26 mouse cellular contexts compared by ENCODE assay signal in genomic region chr9:73105771-73106170, GRCm38 (mm10). TPM values are rescaled to one million over a fixed set of nuclear protein-coding genes. Genes with fewer than 3 reads are reported as not detected.
DNase-seq lines count a peak whose midpoint lies in the region; ATAC-seq and TF ChIP-seq lines count a peak whose summit lies in the region.
"Had no signal": no experiment of that assay in that cellular context is flagged by ENCODE, and none has a peak within 500 bp of the region (broad histone marks: within the 10 kb centered on the region; RNA-seq: fewer than 3 reads in every experiment).

No protein-coding gene starts in this region.

- ATAC-seq in midbrain, embryonic 11.5 days (ENCODE audit: low FRiP score), result no peak
- ATAC-seq in midbrain, embryonic 15.5 days (replicated peaks), result no peak
- ATAC-seq: forebrain, embryonic 14.5 days; forebrain, embryonic 16.5 days had no signal

- no peaks in the 10 kb centered on the region for H3K36me3 ChIP-seq in midbrain, embryonic 11.5 days (ENCODE audit: control insufficient read depth, insufficient read depth, low read length)
- H3K36me3 ChIP-seq in midbrain, embryonic 15.5 days (replicated peaks), result no peaks in the 10 kb centered on the region
- H3K36me3 ChIP-seq: embryonic facial prominence, embryonic 13.5 days; embryonic facial prominence, embryonic 15.5 days; forebrain, embryonic 10.5 days; forebrain, embryonic 12.5 days had no signal

- no peak overlapping the region for H3K4me3 ChIP-seq in left cerebral cortex, adult 2 months
- H3K4me3 ChIP-seq in midbrain, embryonic 11.5 days (ENCODE audit: low read depth, low read length), result no peak overlapping the region
- no peak overlapping the region for H3K4me3 ChIP-seq in midbrain, embryonic 15.5 days
- H3K4me3 ChIP-seq: embryonic facial prominence, embryonic 13.5 days; embryonic facial prominence, embryonic 15.5 days; erythroblast, embryonic 14.5 days; forebrain, embryonic 10.5 days; forebrain, embryonic 12.5 days had no signal

- peak; percentile 21 for DNase-seq in kidney, postnatal 14 days
- DNase-seq in kidney, adult 11 months, result no peak
- no peak for DNase-seq in left cerebral cortex, adult 2 months (ENCODE audit: extremely low spot score in 1 of 2, low spot score in 2 of 2)
- DNase-seq in left cerebral cortex, postnatal 25 days (ENCODE audit: low spot score in 2 of 2), result no peak
- peak; percentile 49 for DNase-seq in midbrain, embryonic 11.5 days (ENCODE audit: low spot score, missing footprints)
- DNase-seq in embryo, embryonic 11 days, result no peak
- DNase-seq: adrenal gland, postnatal 14 days; cerebellum, adult 11-12 months; cerebellum, adult 2 months; cerebellum, adult 9-10 months; cerebellum, postnatal 10 days; cerebellum, postnatal 25 days had no signal

- H3K4me1 ChIP-seq in midbrain, embryonic 11.5 days (ENCODE audit: control insufficient read depth, insufficient read depth, low read length), result no peaks in the 10 kb centered on the region; the same call in 1 of the 2 replicates
- H3K4me1 ChIP-seq in midbrain, embryonic 15.5 days, result peaks cover 8% of the 10 kb centered on the region; the same call in 1 of the 2 replicates

- TF ChIP-seq CTCF in left cerebral cortex, adult 2 months (IDR thresholded peaks at IDR 0.05), result no peak

- H3K9me3 ChIP-seq in midbrain, embryonic 11.5 days (ENCODE audit: control insufficient read depth, low read length), result no peaks in the 10 kb centered on the region
- no peaks in the 10 kb centered on the region for H3K9me3 ChIP-seq in midbrain, embryonic 15.5 days
- H3K9me3 ChIP-seq: embryonic facial prominence, embryonic 13.5 days; embryonic facial prominence, embryonic 15.5 days; forebrain, embryonic 10.5 days; forebrain, embryonic 12.5 days had no signal

- H3K4me2 ChIP-seq in midbrain, embryonic 11.5 days, result no peak overlapping the region
- H3K4me2 ChIP-seq in midbrain, embryonic 15.5 days, result no peak overlapping the region
- H3K4me2 ChIP-seq: embryonic facial prominence, embryonic 13.5 days; embryonic facial prominence, embryonic 15.5 days; forebrain, embryonic 12.5 days had no signal

- H3K27me3 ChIP-seq in midbrain, embryonic 11.5 days (ENCODE audit: control insufficient read depth, insufficient read depth, low read length), result peaks cover 21% of the 10 kb centered on the region
- peaks cover 34% of the 10 kb centered on the region for H3K27me3 ChIP-seq in midbrain, embryonic 15.5 days (replicated peaks)

- no peak overlapping the region for H3K9ac ChIP-seq in midbrain, embryonic 11.5 days (ENCODE audit: low read length)
- H3K9ac ChIP-seq in midbrain, embryonic 15.5 days, result no peak overlapping the region
- H3K9ac ChIP-seq: embryonic facial prominence, embryonic 13.5 days; embryonic facial prominence, embryonic 15.5 days; forebrain, embryonic 12.5 days had no signal

- intact Hi-C loops in left cerebral cortex, adult 2 months (cut with DNase I), result no loop called here
- intact Hi-C loops in left cerebral cortex, postnatal 25 days (cut with DNase I), result no loop called here

- peak overlapping the region; percentile 41; the same call in 1 of the 2 replicates for H3K27ac ChIP-seq in left cerebral cortex, adult 2 months
- no peak overlapping the region for H3K27ac ChIP-seq in midbrain, embryonic 11.5 days (ENCODE audit: low read depth, low read length)
- no peak overlapping the region for H3K27ac ChIP-seq in midbrain, embryonic 15.5 days
- H3K27ac ChIP-seq: embryonic facial prominence, embryonic 13.5 days; embryonic facial prominence, embryonic 15.5 days; forebrain, embryonic 10.5 days; forebrain, embryonic 12.5 days had no signal

RNA-seq across cellular contexts. Expression of gene Gm20509, which starts 3.5 kb away (rescaled TPM):
- not detected for total RNA-seq in left cerebral cortex, adult 2 months (2021)
- total RNA-seq in left cerebral cortex, postnatal 25 days (2021), result not detected
- polyA plus RNA-seq in midbrain, embryonic 11.5 days (2014; fragmentation: Nextera tagmentation; extraction: Ambion mirVana), result not detected in 2 replicates
- not detected in 2 replicates for polyA plus RNA-seq in midbrain, embryonic 15.5 days (2015; fragmentation: Nextera tagmentation; extraction: Ambion mirVana)
- total RNA-seq: adrenal gland, adult 18-20 months; adrenal gland, postnatal 14 days; ES-E14; MEL had no signal
- polyA plus RNA-seq: C2C12; cerebellum, adult 2 months; cortical plate, adult 2 months; embryonic facial prominence, embryonic 13.5 days; embryonic facial prominence, embryonic 15.5 days; erythroblast, embryonic 14.5 days; forebrain, embryonic 10.5 days; forebrain, embryonic 12.5 days; forebrain, embryonic 14.5 days; forebrain, embryonic 16.5 days had no signal

RNA-seq across cellular contexts. Expression of gene Khdc3, which starts 4.1 kb away (rescaled TPM):
- 1 to 10 TPM; 2.4 to 2.8 TPM for total RNA-seq in left cerebral cortex, adult 2 months (2021)
- 1 to 10 TPM; 1.3 to 2.4 TPM for total RNA-seq in left cerebral cortex, postnatal 25 days (2021)
- polyA plus RNA-seq in midbrain, embryonic 11.5 days (2014; fragmentation: Nextera tagmentation; extraction: Ambion mirVana), result not detected in 2 replicates
- 0.22 and 0.28 TPM in 2 replicates for polyA plus RNA-seq in midbrain, embryonic 15.5 days (2015; fragmentation: Nextera tagmentation; extraction: Ambion mirVana)
- total RNA-seq: MEL had no signal
- polyA plus RNA-seq: C2C12; embryonic facial prominence, embryonic 11.5 days; embryonic facial prominence, embryonic 13.5 days; embryonic facial prominence, embryonic 15.5 days; erythroblast, embryonic 14.5 days; forebrain, embryonic 10.5 days; forebrain, embryonic 12.5 days; forebrain, embryonic 14.5 days; forebrain, embryonic 16.5 days had no signal

RNA-seq across cellular contexts. Expression of gene Rsl24d1, which starts 7.5 kb away (rescaled TPM):
- total RNA-seq in left cerebral cortex, adult 2 months (2021), result 10 to 100 TPM; 53.9 to 54.2 TPM
- total RNA-seq in left cerebral cortex, postnatal 25 days (2021), result 10 to 100 TPM; 55.7 to 62.4 TPM
- polyA plus RNA-seq in midbrain, embryonic 11.5 days (2014; fragmentation: Nextera tagmentation; extraction: Ambion mirVana), result 172 and 184 TPM in 2 replicates
- 96.0 and 100 TPM in 2 replicates for polyA plus RNA-seq in midbrain, embryonic 15.5 days (2015; fragmentation: Nextera tagmentation; extraction: Ambion mirVana)

Comparison
In these comparisons a context has a peak if more than half of its experiments do, and no peak if none do; other contexts are left out.
1. DNase-seq: peak in kidney, postnatal 14 days (single experiment) and midbrain, embryonic 11.5 days (single experiment); none in kidney, adult 11 months (single experiment), left cerebral cortex, adult 2 months (0 of 2), left cerebral cortex, postnatal 25 days (0 of 2) and embryo, embryonic 11 days (single experiment).